Mouse (Mus musculus): Measurements from ENCODE around the gene Tnfrsf14. TPM values are rescaled to one million over a fixed set of nuclear protein-coding genes. Genes with fewer than 3 reads are reported as not detected.

The Tnfrsf14 gene
- total and polyA plus RNA-seq, 3 experiments = 6.1 to 18.8 (median 7.0) TPM

- no peak for DNase-seq
- Histone ChIP-seq H3K27ac (no peak overlapping the region), H3K4me3 (no peak overlapping the region), H3K9ac (ENCODE audit: low read depth, low read length) (no peak overlapping the region), H3K36me3 (ENCODE audit: control insufficient read depth, insufficient read depth, low read length) (no peaks in the 10 kb centered on the region), H3K79me2 (replicated peaks; ENCODE audit: control insufficient read depth, insufficient read depth, low read length) (no peaks in the 10 kb centered on the region), H3K27me3 (ENCODE audit: control insufficient read depth, insufficient read depth, low read length) (no peaks in the 10 kb centered on the region), H3K4me1 (ENCODE audit: control insufficient read depth, insufficient read depth, low read length) (peaks cover 9% of the 10 kb centered on the region)
- no peak for TF ChIP-seq EP300 (IDR thresholded peaks at IDR 0.05; ENCODE audit: insufficient read depth, low read depth, low read length)
- TF ChIP-seq CTCF (IDR thresholded peaks at IDR 0.05) = no peak
- no peak for TF ChIP-seq POLR2A (IDR thresholded peaks at IDR 0.05; ENCODE audit: insufficient read depth, low read depth, low read length)
- intact Hi-C loops (cut with DNase I) = no loop called here
- 47% methylated on average over 13 of the region's 13 CpGs for WGBS
Measured at GRCm38 (mm10) chr4:154933306-154933907, 5.0 kb upstream of the Tnfrsf14 start.

GRCm38 (mm10) chr4:154929088-154929660 is 811 bp upstream of the Tnfrsf14 start:
- peak; percentile 57 to 76 for DNase-seq
- Histone ChIP-seq H3K4me3 (no peak overlapping the region), H3K27ac (peak overlapping the region; percentile 93), H3K4me1 (ENCODE audit: control insufficient read depth, insufficient read depth, low read length) (peaks cover 12% of the 10 kb centered on the region), H3K27me3 (ENCODE audit: control insufficient read depth, insufficient read depth, low read length) (no peaks in the 10 kb centered on the region), H3K36me3 (ENCODE audit: control insufficient read depth, insufficient read depth, low read length) (no peaks in the 10 kb centered on the region), H3K79me2 (replicated peaks; ENCODE audit: control insufficient read depth, insufficient read depth, low read length) (no peaks in the 10 kb centered on the region), H3K9ac (ENCODE audit: low read depth, low read length) (no peak overlapping the region)
- intact Hi-C loops (cut with DNase I) = no loop called here
- TF ChIP-seq POLR2A (IDR thresholded peaks at IDR 0.05; ENCODE audit: insufficient read depth, low read depth, low read length) (no peak), EP300 (IDR thresholded peaks at IDR 0.05; ENCODE audit: insufficient read depth, low read depth, low read length) (no peak)
- WGBS = 67% methylated on average over 12 of the region's 12 CpGs

- 24% methylated on average over 5 of the region's 5 CpGs for whole genome bisulfite sequencing
- intact Hi-C loops (cut with DNase I) = no loop called here
Measured at GRCm38 (mm10) chr4:154927899-154928337, 445 bp downstream of the Tnfrsf14 start.

GRCm38 (mm10) chr4:154926969-154927898 is 1.1 kb downstream of the Tnfrsf14 start:
- TF ChIP-seq CTCF (IDR thresholded peaks at IDR 0.05) (no peak), POLR2A (IDR thresholded peaks at IDR 0.05; ENCODE audit: insufficient read depth, low read depth, low read length) (no peak), EP300 (IDR thresholded peaks at IDR 0.05; ENCODE audit: insufficient read depth, low read depth, low read length) (no peak)
- no peaks in the 10 kb centered on the region for H3K36me3 ChIP-seq (ENCODE audit: control insufficient read depth, insufficient read depth, low read length)
- peak in 1 of 2 experiments; percentile 14 for DNase-seq
- peak overlapping the region; percentile 59 for H3K4me3 ChIP-seq
- WGBS = 56% methylated on average over 9 of the region's 9 CpGs
- peak overlapping the region; percentile 47 for H3K9ac ChIP-seq (ENCODE audit: low read depth, low read length)
- peaks cover 12% of the 10 kb centered on the region for H3K4me1 ChIP-seq (ENCODE audit: control insufficient read depth, insufficient read depth, low read length)
- no peaks in the 10 kb centered on the region for H3K79me2 ChIP-seq (replicated peaks; ENCODE audit: control insufficient read depth, insufficient read depth, low read length)
- intact Hi-C loops (cut with DNase I) = no loop called here
- H3K27ac ChIP-seq = peak overlapping the region; percentile 93
- H3K27me3 ChIP-seq (ENCODE audit: control insufficient read depth, insufficient read depth, low read length) = no peaks in the 10 kb centered on the region

More at GRCm38 (mm10) chr4:154927899-154928337, 445 bp downstream of the Tnfrsf14 start:
- H3K4me3 ChIP-seq = peak overlapping the region; percentile 59
- H3K36me3 ChIP-seq (ENCODE audit: control insufficient read depth, insufficient read depth, low read length) = no peaks in the 10 kb centered on the region
- peak overlapping the region; percentile 50 for H3K9ac ChIP-seq (ENCODE audit: low read depth, low read length)
- H3K27ac ChIP-seq = peak overlapping the region; percentile 93
- peak; percentile 71 to 77 for DNase-seq
- H3K27me3 ChIP-seq (ENCODE audit: control insufficient read depth, insufficient read depth, low read length) = no peaks in the 10 kb centered on the region
- H3K4me1 ChIP-seq (ENCODE audit: control insufficient read depth, insufficient read depth, low read length) = peaks cover 12% of the 10 kb centered on the region
- TF ChIP-seq EP300 (IDR thresholded peaks at IDR 0.05; ENCODE audit: insufficient read depth, low read depth, low read length) = no peak
- TF ChIP-seq POLR2A (IDR thresholded peaks at IDR 0.05; ENCODE audit: insufficient read depth, low read depth, low read length) = 0 out of 2 replicates have a peak, but pooled peaks have one; percentile 22
- no peaks in the 10 kb centered on the region for H3K79me2 ChIP-seq (replicated peaks; ENCODE audit: control insufficient read depth, insufficient read depth, low read length)

GRCm38 (mm10) chr4:154925413-154925812 is 3.0 kb downstream of the Tnfrsf14 start:
- TF ChIP-seq EP300 (IDR thresholded peaks at IDR 0.05; ENCODE audit: insufficient read depth, low read depth, low read length) (no peak), CTCF (IDR thresholded peaks at IDR 0.05) (peak; percentile 71)
- H3K36me3 ChIP-seq (ENCODE audit: control insufficient read depth, insufficient read depth, low read length) = no peaks in the 10 kb centered on the region
- no peaks in the 10 kb centered on the region for H3K27me3 ChIP-seq (ENCODE audit: control insufficient read depth, insufficient read depth, low read length)
- H3K4me1 ChIP-seq (ENCODE audit: control insufficient read depth, insufficient read depth, low read length) = peaks cover 12% of the 10 kb centered on the region
- H3K4me3 ChIP-seq = no peak overlapping the region
- intact Hi-C loops (cut with DNase I) = no loop called here
- no peak for DNase-seq
- no peak overlapping the region for H3K9ac ChIP-seq (ENCODE audit: low read depth, low read length)
- no peaks in the 10 kb centered on the region for H3K79me2 ChIP-seq (replicated peaks; ENCODE audit: control insufficient read depth, insufficient read depth, low read length)
- H3K27ac ChIP-seq = no peak overlapping the region
- 49% methylated on average over 4 of the region's 4 CpGs for WGBS
